Mouse (Mus musculus) naive thymus-derived CD4-positive, alpha-beta T cell, adult 2 months (primary cell): ENCODE data around the gene Zbtb34.
A peak's percentile ranks its signal among the peaks of the same experiment; 100 is the strongest.

Experiments used
- DNase-seq: peaks from one replicate; pipeline ENCODE4 v3.0.0-alpha.2; 2011; ENCODE audit warnings: low read depth

Zbtb34 gene

DNA sequence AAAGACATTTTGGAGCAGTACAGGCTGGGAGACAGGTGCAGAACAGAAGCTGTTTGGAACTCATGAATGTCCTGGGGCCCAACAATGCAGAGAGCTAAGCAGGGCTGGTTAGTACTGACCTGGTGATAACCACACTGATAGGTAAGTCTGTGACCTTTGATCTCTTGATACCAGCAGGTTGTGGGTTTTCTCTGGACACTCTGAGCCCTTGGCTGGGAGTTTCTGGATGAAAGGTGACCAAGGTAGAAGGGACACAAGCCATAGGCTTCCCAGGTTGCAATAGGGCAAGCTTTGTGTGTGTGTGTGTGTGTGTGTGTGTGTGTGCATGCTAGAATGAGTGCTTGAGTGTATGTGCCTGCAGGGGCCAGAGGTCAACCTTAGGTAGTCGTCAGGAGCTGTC, 15.7 kb upstream of the Zbtb34 start:
- DNase-seq = no peak

DNA sequence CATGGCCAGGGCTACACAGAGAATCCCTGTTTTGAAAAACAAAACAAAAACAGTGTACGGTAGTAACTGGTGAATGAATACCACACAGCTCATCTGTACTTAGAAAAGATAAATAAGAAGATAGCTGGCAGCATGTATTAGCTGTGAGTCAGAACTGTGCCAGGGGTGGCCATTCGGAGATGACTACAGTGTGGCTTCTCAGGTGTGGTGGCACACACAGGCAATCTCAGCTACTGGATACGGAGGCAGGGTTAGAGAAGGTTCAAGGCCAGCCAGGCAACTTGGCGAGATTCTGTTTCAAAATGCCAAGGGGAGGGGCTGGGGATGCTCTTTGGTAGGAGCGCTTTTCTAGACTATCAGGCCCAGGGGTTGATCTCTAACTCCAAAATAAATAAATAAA, 14.6 kb upstream of the Zbtb34 start:
- no peak for DNase-seq

GRCm38 (mm10) chr2:33444862-33445261, 13.7 kb upstream of the Zbtb34 start:
- DNase-seq = no peak

GRCm38 (mm10) chr2:33444358-33444757, 13.2 kb upstream of the Zbtb34 start:
- no peak for DNase-seq

GRCm38 (mm10) chr2:33442701-33443100, 11.6 kb upstream of the Zbtb34 start:
- no peak for DNase-seq

DNA sequence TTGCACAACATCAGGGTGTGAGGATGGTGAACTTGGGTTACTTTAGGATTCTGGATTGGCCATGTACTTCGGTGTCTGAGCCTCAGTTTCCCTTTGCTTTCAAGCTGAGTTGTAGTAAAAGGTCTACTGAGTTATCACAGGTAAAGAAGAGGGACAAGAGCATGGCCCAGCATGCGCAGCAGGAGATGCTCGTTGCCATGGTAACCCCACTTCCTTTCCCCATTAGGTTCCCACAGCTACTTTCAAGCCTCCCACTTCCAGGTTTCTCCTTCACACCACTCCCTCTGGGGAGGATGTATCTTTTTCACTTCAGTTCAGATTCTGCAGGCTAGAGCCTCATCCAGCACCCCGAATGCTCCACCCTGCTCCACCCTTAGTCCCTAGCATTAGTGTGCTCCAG, 9.8 kb upstream of the Zbtb34 start:
- no peak for DNase-seq

GRCm38 (mm10) chr2:33439980-33440670, 9.0 kb upstream of the Zbtb34 start:
- no peak for DNase-seq

DNA sequence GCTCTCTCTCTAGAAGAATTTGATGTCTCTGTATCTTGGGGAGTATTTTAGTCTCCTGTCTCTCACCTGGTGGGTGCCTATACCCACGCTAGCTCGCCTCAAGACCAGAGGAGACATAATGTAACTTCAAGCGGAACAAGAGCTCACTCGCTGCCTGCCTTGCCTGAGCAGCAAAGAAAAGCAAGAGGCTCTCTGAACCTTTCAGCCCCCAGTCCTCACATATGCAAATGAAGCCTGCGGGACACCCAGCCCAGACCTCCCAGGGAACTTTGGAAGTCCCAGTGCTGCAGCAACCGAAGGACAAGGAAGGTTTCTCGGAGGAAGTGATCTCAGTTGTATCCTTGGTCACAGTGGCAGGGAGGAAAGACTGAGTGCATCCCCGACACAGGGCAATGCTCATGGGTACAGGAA, 8.4 kb upstream of the Zbtb34 start:
- DNase-seq = no peak

- DNase-seq = no peak
These were observed 7.3 kb upstream of the Zbtb34 start for GRCm38 (mm10) chr2:33438377-33438776.

- DNase-seq = no peak
These were observed 6.1 kb upstream of the Zbtb34 start for GRCm38 (mm10) chr2:33437184-33437583.

- no peak for DNase-seq
These were observed 5.0 kb upstream of the Zbtb34 start for GRCm38 (mm10) chr2:33436035-33436580.

- DNase-seq = no peak
These were observed 4.0 kb upstream of the Zbtb34 start for GRCm38 (mm10) chr2:33435036-33435650.

- DNase-seq = peak; percentile 77
These were observed 1.8 kb upstream of the Zbtb34 start for GRCm38 (mm10) chr2:33432877-33433276.

- DNase-seq = peak; percentile 38
These were observed 898 bp downstream of the Zbtb34 start for GRCm38 (mm10) chr2:33430081-33430770.

GRCm38 (mm10) chr2:33429339-33429738, 1.8 kb downstream of the Zbtb34 start:
- DNase-seq = peak; percentile 38

- DNase-seq = no peak
These were observed 4.3 kb downstream of the Zbtb34 start for GRCm38 (mm10) chr2:33426640-33427398.

GRCm38 (mm10) chr2:33417454-33417853, 13.7 kb downstream of the Zbtb34 start:
- DNase-seq = no peak

- no peak for DNase-seq
These were observed 17.1 kb downstream of the Zbtb34 start for GRCm38 (mm10) chr2:33414019-33414418.

DNA sequence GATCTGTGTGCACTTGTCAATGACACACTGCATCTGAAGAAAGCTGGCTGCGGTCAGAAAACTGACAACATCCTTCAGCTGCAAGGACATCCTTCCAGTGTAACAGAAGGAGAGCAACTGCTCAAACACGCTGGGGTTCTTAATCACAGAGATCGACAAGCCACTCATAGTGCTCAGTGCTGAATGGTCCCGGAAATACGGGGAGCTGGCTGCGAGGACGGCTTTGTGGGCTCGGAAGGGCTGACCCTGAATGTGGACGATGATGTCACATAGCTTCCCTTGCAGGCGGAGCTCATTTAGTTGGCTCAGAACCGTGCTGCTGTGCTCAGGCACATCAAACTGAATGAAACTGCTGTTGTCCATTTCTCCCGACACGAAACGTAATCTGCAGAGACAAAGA, 19.0 kb downstream of the Zbtb34 start:
- DNase-seq = no peak

GRCm38 (mm10) chr2:33403511-33404003, 27.6 kb downstream of the Zbtb34 start:
- peak; percentile 17 for DNase-seq

DNA sequence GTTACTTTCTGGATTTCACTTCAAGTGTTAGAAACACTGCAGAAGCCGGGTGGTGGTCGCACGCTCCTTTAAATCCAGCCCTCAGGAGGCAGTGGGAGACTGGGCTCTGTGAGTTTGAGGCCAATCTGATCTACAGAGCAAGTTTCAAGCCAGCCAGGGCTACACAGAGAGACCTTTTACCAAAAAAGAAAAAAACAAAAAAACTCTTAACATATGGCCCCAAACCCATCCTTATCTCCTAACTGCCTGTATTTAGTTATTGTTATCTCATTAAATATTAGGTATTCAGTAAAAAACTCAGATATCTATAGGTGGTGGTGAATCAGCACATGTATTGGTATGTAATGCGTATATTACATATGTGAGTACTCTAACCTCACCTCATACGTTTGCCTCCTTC, 28.5 kb downstream of the Zbtb34 start:
- no peak for DNase-seq

GRCm38 (mm10) chr2:33402236-33402635, 28.9 kb downstream of the Zbtb34 start:
- DNase-seq = peak; percentile 61
